Mouse (Mus musculus) myocyte (in vitro differentiated cells): ENCODE data around the gene Ubxn1. TPM values are rescaled to one million over a fixed set of nuclear protein-coding genes. Genes with fewer than 3 reads are reported as not detected.
"Not testable (repeated sequence)": the region's sequence is repeated elsewhere in the genome, so short reads cannot be mapped to it uniquely, and the experiment has no call there.

ENCODE experiments used
- H3K27me3 ChIP-seq: one replicate; pipeline ENCODE4 v1.6.1; 2011; ENCODE audit not compliant: control insufficient read depth, insufficient read depth, insufficient read length
- H3K36me3 ChIP-seq: one replicate; pipeline ENCODE4 v1.6.1; 2011; ENCODE audit not compliant: control insufficient read depth, insufficient read depth
- H3K4me2 ChIP-seq: one replicate; pipeline ENCODE4 v1.6.1; 2011; ENCODE audit warnings: low read depth, control low read depth
- H3K4me3 ChIP-seq: one replicate; pipeline ENCODE4 v1.5.1; 2011; ENCODE audit warnings: mild to moderate bottlenecking, control low read depth, moderate library complexity
- H3K79me2 ChIP-seq: one replicate; pipeline ENCODE4 v1.6.1; 2011; ENCODE audit not compliant: control insufficient read depth, insufficient read depth
- H3ac ChIP-seq: one replicate; pipeline ENCODE4 v1.6.1; 2011; ENCODE audit not compliant: control insufficient read depth, insufficient read length
- CEBPB ChIP-seq: IDR thresholded peaks from 2 replicates; pipeline ENCODE4 v1.6.1; 2011; ENCODE audit warnings: mild to moderate bottlenecking, moderate library complexity; ENCODE audit not compliant: poor library complexity, insufficient read depth, severe bottlenecking
- E2F4 ChIP-seq: IDR thresholded peaks from one replicate; pipeline ENCODE4 v1.6.1; 2011; ENCODE audit warnings: mild to moderate bottlenecking, control low read depth, moderate library complexity; ENCODE audit not compliant: insufficient read depth
- MAX ChIP-seq: IDR thresholded peaks from one replicate; pipeline ENCODE4 v1.6.1; 2011; ENCODE audit warnings: low read depth, mild to moderate bottlenecking, control low read depth
- MYOD1 ChIP-seq, 3 experiments: IDR thresholded peaks; one replicate each; pipeline ENCODE4 v1.6.1; 2011; ENCODE audit warnings: control low read depth in 2 of 3, low read depth in 2 of 3, mild to moderate bottlenecking in 2 of 3, moderate library complexity in 1 of 3; ENCODE audit not compliant: insufficient read length in 2 of 3, control insufficient read depth in 1 of 3
- MYOG ChIP-seq, 3 experiments: IDR thresholded peaks; one replicate each; pipeline ENCODE4 v1.6.1; 2011; ENCODE audit warnings: control low read depth in 2 of 3, low read depth in 2 of 3, mild to moderate bottlenecking in 2 of 3; ENCODE audit not compliant: insufficient read length in 2 of 3, control insufficient read depth in 1 of 3, insufficient read depth in 1 of 3
- POLR2A ChIP-seq: IDR thresholded peaks from one replicate; pipeline ENCODE4 v1.6.1; 2011; ENCODE audit warnings: low read depth, mild to moderate bottlenecking, control low read depth, moderate library complexity; ENCODE audit not compliant: insufficient read length
- POLR2AphosphoS2 ChIP-seq: IDR thresholded peaks from one replicate; pipeline ENCODE4 v1.6.1; 2011; ENCODE audit warnings: low read depth, control low read depth; ENCODE audit not compliant: insufficient read length
- REST ChIP-seq: IDR thresholded peaks from one replicate; pipeline ENCODE4 v1.6.1; 2011; ENCODE audit warnings: mild to moderate bottlenecking, control low read depth, moderate library complexity; ENCODE audit not compliant: insufficient read depth, insufficient read length
- SRF ChIP-seq: IDR thresholded peaks from one replicate; pipeline ENCODE4 v1.6.1; 2011; ENCODE audit warnings: low read depth; ENCODE audit not compliant: control insufficient read depth, insufficient read length
- TCF12 ChIP-seq: IDR thresholded peaks from one replicate; pipeline ENCODE4 v1.6.1; 2011; ENCODE audit warnings: mild to moderate bottlenecking, control low read depth; ENCODE audit not compliant: poor library complexity, insufficient read depth, severe bottlenecking
- TCF3 ChIP-seq: IDR thresholded peaks from one replicate; pipeline ENCODE4 v1.6.1; 2011; ENCODE audit warnings: low read depth, control low read depth; ENCODE audit not compliant: insufficient read length
- USF1 ChIP-seq: IDR thresholded peaks from one replicate; pipeline ENCODE4 v1.6.1; 2011; ENCODE audit warnings: low read depth, mild to moderate bottlenecking, control low read depth, moderate library complexity
- polyA plus RNA-seq: library from polyadenylated mRNA; unstranded; fragments of >200 nt; fragmentation: generic; extraction: Trizol; gene quantifications from one replicate; pipeline ENCODE4 v1.2.1, GENCODE M21; 2012; ENCODE audit warnings: missing spikeins

The Ubxn1 gene
- polyA plus RNA-seq, 1 experiment = 236 TPM

DNA sequence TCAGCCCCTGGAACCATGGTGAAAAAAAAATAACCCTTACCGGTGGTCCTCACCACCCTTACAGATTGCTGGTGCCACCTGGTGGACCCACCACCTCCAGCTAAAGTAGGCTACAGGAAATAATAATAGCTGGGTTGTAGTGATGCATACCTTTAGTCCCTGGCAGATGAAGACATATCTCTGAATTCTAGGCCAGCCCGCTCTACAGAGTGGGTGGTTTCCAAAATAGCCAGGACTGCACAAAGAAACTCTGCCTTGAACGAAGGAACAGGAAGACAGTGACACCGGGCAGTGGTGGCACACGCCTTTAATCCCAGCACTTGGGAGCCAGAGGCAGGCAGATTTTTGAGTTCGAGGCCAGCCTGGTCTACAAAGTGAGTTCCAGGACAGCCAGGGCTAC, 7.0 kb upstream of the Ubxn1 start:
- no peak overlapping the region for H3K4me3 ChIP-seq
- no peak overlapping the region for H3ac ChIP-seq
- H3K27me3 ChIP-seq = no peaks in the 10 kb centered on the region
- H3K36me3 ChIP-seq = no peaks in the 10 kb centered on the region
- TF ChIP-seq USF1 (no peak), MYOG (IDR thresholded peaks at IDR 0.05; ENCODE audit: control insufficient read depth in 1 of 3, insufficient read depth in 1 of 3, insufficient read length in 2 of 3, low read depth in 2 of 3) (no peak), MYOD1 (IDR thresholded peaks at IDR 0.05; ENCODE audit: control insufficient read depth in 1 of 3, insufficient read length in 2 of 3, low read depth in 2 of 3) (no peak), TCF12 (no peak), TCF3 (no peak), POLR2AphosphoS2 (no peak), CEBPB (no peak), E2F4 (no peak), REST (no peak), MAX (no peak), POLR2A (no peak), SRF (no peak)
- H3K4me2 ChIP-seq = no peak overlapping the region
- H3K79me2 ChIP-seq = no peaks in the 10 kb centered on the region

DNA sequence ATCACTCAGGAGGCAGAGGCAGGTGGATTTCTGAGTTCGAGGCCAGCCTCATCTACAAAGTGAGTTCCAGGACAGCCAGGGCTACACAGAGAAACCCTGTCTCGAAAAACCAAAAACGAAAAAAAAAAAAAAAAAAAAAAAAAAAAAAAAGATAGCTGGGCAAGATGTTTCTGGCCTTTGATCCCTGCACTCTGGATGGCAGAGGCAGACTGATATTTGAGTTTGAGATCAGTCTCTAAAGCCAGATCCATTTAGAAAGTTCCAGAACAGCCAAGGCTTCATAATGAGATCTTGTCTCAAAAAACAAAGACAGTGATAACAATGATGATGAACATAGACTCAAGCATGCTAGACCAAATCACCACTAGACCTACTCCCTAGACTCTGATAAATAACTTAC, 915 bp upstream of the Ubxn1 start:
- H3K27me3 ChIP-seq = not testable (repeated sequence)
- H3ac ChIP-seq = peak overlapping the region; percentile 80
- H3K79me2 ChIP-seq = peaks cover 19% of the 10 kb centered on the region
- H3K4me3 ChIP-seq = peak overlapping the region; percentile 77
- H3K4me2 ChIP-seq = peak overlapping the region; percentile 75
- H3K36me3 ChIP-seq = peaks cover 19% of the 10 kb centered on the region

DNA sequence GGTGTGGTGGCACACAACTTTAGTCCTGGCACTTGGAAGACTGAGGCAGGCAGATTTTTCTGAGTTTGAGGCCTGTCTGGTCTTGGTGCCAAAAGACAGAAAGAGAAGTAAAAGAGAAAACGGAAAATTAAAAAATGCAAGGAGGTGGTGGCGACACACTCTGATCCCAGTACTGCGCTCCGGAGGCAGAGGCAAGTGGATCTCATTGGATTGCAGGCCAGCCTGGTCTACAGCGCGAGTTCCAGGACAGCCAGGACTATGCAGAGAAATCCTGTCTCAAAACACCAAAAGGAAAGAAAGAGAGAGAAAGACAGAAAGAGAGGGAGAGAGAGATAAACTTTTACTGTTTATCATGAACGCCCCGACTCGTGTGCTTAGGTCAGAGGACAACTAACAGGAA, 458 bp upstream of the Ubxn1 start:
- Histone ChIP-seq H3ac (peak overlapping the region; percentile 80), H3K27me3 (no peaks in the 10 kb centered on the region), H3K36me3 (peaks cover 23% of the 10 kb centered on the region), H3K4me3 (peak overlapping the region; percentile 77), H3K79me2 (peaks cover 19% of the 10 kb centered on the region), H3K4me2 (peak overlapping the region; percentile 75)
- TF ChIP-seq TCF3 = no peak
- no peak for TF ChIP-seq POLR2AphosphoS2
- TF ChIP-seq MAX = no peak
- TF ChIP-seq CEBPB = no peak
- no peak for TF ChIP-seq SRF
- no peak for TF ChIP-seq REST
- TF ChIP-seq POLR2A = no peak
- no peak for TF ChIP-seq TCF12
- no peak for TF ChIP-seq MYOD1 (IDR thresholded peaks at IDR 0.05; ENCODE audit: control insufficient read depth in 1 of 3, insufficient read length in 2 of 3, low read depth in 2 of 3)
- TF ChIP-seq USF1 = no peak
- TF ChIP-seq MYOG (IDR thresholded peaks at IDR 0.05; ENCODE audit: control insufficient read depth in 1 of 3, insufficient read depth in 1 of 3, insufficient read length in 2 of 3, low read depth in 2 of 3) = no peak
- TF ChIP-seq E2F4 = no peak

DNA sequence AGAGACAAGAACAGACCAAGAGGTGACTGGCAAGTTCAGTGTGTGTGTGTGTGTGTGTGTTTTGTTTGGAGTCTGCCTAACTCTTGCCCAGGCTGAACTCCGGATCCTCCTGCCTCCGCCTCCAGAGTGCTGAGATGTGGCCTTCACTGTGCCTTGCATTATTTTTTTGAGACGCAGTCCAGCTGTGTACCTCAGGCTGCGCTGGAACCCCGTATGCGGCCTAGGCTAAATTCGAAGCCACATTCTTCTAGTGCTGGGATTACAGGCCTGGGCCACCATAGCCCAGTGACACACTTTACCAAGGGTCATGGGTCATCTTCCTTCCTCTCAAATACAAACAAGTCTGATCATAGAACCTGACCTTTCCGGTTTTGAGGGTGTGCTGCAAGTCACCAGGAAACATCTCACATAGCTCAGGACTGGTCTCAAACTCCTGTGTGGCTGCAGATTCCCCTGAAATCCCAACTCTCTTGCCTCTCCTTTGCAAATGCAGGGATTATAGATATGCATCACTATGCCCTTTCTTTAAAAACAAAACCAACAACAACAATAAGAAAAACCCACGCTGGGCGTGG, 1.1 kb downstream of the Ubxn1 start:
- H3K4me3 ChIP-seq = peak overlapping the region; percentile 77
- peaks cover 34% of the 10 kb centered on the region for H3K36me3 ChIP-seq
- peak overlapping the region; percentile 97 for H3K4me2 ChIP-seq
- H3K27me3 ChIP-seq = no peaks in the 10 kb centered on the region
- no peak for TF ChIP-seq SRF
- TF ChIP-seq CEBPB = no peak
- no peak for TF ChIP-seq TCF12
- TF ChIP-seq MYOD1 (IDR thresholded peaks at IDR 0.05; ENCODE audit: control insufficient read depth in 1 of 3, insufficient read length in 2 of 3, low read depth in 2 of 3) = no peak
- no peak for TF ChIP-seq POLR2AphosphoS2
- H3ac ChIP-seq = peak overlapping the region; percentile 80
- H3K79me2 ChIP-seq = peaks cover 19% of the 10 kb centered on the region

DNA sequence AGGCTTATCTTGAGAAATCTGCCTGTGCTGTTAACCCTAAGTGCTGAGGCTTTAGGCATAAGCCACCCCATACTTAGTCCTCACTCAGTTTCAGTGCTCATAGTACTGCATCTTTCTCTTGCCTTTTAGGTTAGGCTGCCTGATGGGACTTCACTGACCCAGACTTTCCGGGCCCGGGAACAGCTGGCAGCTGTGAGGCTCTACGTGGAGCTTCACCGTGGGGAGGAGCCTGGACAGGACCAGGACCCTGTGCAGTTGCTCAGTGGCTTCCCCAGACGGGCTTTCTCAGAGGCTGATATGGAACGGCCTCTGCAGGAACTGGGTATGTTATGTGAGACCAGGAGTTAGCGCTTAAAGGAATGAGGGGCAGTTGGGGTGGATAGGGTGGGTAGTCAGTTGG, 3.7 kb downstream of the Ubxn1 start:
- Histone ChIP-seq H3K79me2 (peaks cover 19% of the 10 kb centered on the region), H3K4me3 (no peak overlapping the region), H3K36me3 (peaks cover 34% of the 10 kb centered on the region), H3ac (no peak overlapping the region), H3K4me2 (no peak overlapping the region), H3K27me3 (no peaks in the 10 kb centered on the region)
- TF ChIP-seq POLR2A (no peak), MYOG (IDR thresholded peaks at IDR 0.05; ENCODE audit: control insufficient read depth in 1 of 3, insufficient read depth in 1 of 3, insufficient read length in 2 of 3, low read depth in 2 of 3) (peak in 1 of 3 experiments; percentile 9)

DNA sequence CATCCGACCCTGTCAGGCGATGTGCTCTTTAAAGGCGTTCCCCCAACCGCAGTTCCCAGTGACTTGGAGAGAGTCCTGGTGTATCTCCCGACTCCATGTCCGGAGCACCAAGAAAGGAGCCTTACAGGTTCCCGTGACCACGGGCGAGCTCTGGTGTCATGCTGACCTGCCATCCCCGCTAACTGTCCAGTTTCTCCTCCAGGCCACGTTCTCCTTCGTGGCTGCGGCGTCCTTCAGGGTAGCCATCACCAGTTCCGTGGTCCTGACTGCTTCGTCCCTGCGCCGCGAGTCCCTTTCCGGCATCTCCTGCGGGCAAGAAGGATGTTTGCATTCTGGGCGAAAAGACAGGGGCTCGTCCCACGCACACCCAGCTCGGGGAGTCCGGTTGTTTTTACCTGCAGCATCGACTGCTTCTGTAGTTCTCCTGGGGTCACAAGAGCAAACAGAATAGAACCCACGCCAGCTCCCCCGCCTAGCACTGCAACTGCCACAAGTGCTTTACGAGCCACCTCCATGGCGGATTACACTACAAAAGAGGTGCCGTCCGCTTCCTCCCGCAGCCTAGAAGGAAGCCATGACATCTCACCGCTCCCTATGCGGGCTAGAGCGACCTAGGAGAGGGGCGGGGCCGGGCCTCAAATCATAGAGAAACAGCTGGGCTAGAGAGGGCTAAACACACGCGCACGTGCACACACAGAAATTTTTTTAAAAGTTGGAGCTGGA, 9.2 kb downstream of the Ubxn1 start, which contains the start of gene Uqcc3:
Gene Uqcc3 (minus strand): TSS at position 613 of the 723 bp plus-strand sequence.
- Histone ChIP-seq H3ac (peak within 1 kb of the TSS; percentile 31), H3K27me3 (no peaks in the 10 kb centered on the region), H3K4me3 (peak within 1 kb of the TSS; percentile 72), H3K4me2 (peak within 1 kb of the TSS; percentile 93), H3K36me3 (peaks cover 15% of the 10 kb centered on the region), H3K79me2 (no peaks in the 10 kb centered on the region)
- TF ChIP-seq USF1 = peak; percentile 68
- peak; percentile 76 for TF ChIP-seq POLR2A
- TF ChIP-seq MAX = peak; percentile 80
- peak; percentile 76 for TF ChIP-seq POLR2AphosphoS2
- no peak for TF ChIP-seq TCF3
- no peak for TF ChIP-seq REST
- peak in 1 of 3 experiments; percentile 28 for TF ChIP-seq MYOG (IDR thresholded peaks at IDR 0.05; ENCODE audit: control insufficient read depth in 1 of 3, insufficient read depth in 1 of 3, insufficient read length in 2 of 3, low read depth in 2 of 3)
